Mouse (Mus musculus) heart, postnatal 4 days (tissue): ENCODE results near the gene Ugt1a10. TPM values are rescaled to one million over a fixed set of nuclear protein-coding genes. Genes with fewer than 3 reads are reported as not detected.

Source experiments
- DNase-seq: peaks from one replicate; pipeline ENCODE4 v3.0.0; 2021
- total RNA-seq, 2 experiments: library from RNA; stranded (reverse); gene quantifications; 2 replicates each; pipeline ENCODE4 v1.2.3; 2021

The Ugt1a10 gene
- total RNA-seq, 2 experiments from 2014 or later: not detected

- DNase-seq: peak; percentile 8
Observed at GRCm38 (mm10) chr1:88231803-88232499, 176.8 kb downstream of the Ugt1a10 start.

- no peak for DNase-seq
Observed at GRCm38 (mm10) chr1:88232664-88233380, 177.6 kb downstream of the Ugt1a10 start.

GRCm38 (mm10) chr1:88233421-88234247 lies 178.4 kb downstream of the Ugt1a10 start:
- DNase-seq: no peak

- no peak for DNase-seq
Observed at GRCm38 (mm10) chr1:88234248-88234610, 179.0 kb downstream of the Ugt1a10 start.

DNA sequence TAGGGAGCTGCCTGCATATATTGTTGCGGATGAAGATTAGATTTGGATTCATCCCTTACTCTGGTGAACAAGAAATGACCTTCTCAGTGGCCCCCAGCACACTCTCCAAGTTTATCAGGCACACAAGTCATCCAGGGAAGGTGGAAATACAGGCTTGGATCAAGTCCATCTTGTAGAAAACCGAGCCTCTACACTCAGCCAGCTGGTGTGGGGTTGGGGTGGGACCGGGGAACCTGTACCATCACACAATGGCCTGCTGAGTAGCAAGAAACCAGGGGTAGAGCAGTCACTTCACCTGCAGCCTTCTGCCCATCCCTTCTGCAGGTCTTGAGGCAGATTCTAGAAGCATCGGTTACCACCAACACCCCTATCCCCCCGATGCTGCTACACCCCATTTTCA lies 179.5 kb downstream of the Ugt1a10 start:
- DNase-seq: no peak

DNA sequence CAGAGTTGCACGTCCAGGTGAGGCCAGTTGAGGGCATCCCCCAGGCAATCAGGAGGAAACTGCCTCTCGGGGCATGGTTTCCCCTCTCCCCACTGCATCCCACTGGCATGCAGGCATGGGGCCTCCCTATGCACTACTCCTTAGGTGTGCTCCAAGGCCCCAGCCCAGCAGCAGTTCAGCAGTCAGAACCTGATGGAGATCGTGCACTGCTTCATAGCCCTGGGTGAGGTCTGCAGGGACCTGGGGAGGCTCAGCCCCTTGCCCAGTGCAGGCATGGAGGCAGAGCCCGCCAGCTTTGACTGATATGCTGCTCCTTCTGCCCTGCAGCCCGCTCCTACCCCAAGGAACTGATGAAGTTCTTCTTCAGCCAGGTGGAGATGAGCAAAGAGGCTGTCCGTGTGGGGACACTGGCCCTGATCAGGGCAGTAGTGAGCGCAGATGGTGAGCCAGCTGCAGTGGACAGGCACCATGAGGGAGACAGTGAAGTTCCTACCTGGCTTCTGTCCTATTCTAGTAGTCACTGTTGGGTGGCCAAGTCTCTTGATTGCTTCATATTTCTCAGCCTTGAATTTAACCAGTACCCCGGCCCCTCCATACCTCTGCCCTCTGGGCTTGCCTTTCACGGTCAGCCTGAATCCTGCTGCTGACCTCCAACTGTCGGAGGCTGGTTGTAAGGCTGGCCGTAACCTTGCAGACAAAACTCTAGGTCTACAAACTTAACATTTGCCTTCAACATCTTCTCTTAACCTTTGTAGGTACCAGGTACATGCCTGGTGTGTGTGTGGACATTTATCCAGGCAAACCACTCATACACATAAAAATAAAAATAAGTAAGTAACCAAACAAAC lies 180.1 kb downstream of the Ugt1a10 start:
- DNase-seq: no peak

GRCm38 (mm10) chr1:88235894-88236415 lies 180.8 kb downstream of the Ugt1a10 start:
- DNase-seq: no peak

GRCm38 (mm10) chr1:88237311-88237710 lies 182.1 kb downstream of the Ugt1a10 start:
- no peak for DNase-seq

DNA sequence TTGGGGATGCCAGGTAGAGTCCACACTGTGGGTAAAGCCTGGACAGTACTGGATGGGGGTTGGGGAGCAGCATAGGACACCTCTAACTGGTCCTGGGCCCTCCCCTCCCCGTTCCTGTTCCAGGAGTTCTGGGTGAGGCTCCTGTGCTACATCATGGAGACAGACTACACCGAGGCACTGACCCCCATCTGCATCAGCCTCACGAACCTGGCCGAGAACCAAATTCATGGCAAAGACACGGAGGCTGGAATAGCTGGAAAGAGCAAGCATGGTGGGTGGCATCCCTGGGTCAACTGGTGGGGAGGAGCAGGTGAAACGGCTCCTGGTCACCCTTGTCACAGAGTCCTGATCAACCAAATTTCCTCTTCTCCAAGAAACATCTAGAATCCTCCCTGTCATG lies 183.6 kb downstream of the Ugt1a10 start:
- DNase-seq: no peak

GRCm38 (mm10) chr1:88240072-88240471 lies 184.9 kb downstream of the Ugt1a10 start:
- DNase-seq: no peak

- no peak for DNase-seq
Observed at GRCm38 (mm10) chr1:88240579-88240978, 185.4 kb downstream of the Ugt1a10 start.

DNA sequence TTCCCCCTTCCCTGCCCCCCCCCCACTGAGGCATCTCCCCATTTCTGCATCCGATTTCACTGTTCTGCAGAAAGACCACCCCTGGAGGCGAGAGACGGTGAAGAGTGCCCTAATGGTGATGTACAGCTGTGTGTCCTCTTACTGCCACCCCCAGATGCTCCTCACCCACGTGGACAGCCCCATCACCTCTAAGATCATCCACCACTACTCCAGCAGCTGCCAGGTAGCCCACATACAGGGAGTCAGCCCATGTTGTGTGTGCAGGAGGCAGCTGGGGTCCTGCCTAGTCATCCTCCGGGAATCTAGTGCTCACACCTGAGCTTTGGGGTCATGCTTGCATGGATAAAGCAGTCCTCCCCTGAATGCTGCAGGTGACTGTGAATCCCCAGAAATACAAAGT lies 188.7 kb downstream of the Ugt1a10 start:
- no peak for DNase-seq

DNA sequence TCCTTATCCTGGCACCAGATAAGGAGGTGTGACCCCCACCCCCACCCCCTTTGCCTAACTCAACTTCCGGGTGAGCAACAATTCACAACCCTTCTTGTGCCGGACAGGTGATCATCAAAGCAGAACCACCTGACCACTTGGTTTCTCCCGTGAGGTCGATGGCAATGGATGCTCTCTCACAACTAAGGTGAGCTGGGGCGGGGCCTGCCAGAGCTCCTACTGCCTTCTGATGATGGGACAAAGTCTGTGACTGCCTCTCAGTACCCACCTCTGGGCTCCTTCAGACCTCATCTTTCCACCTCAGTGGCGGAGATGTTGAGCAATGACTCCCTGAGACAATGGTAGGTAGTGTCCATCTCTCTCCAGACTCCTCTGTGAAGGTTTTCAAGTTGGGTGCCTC lies 190.7 kb downstream of the Ugt1a10 start:
- no peak for DNase-seq

- no peak for DNase-seq
Observed at GRCm38 (mm10) chr1:88246386-88246785, 191.2 kb downstream of the Ugt1a10 start.

GRCm38 (mm10) chr1:88247660-88248059 lies 192.5 kb downstream of the Ugt1a10 start:
- no peak for DNase-seq

GRCm38 (mm10) chr1:88248658-88249057 lies 193.5 kb downstream of the Ugt1a10 start:
- no peak for DNase-seq

- no peak for DNase-seq
Observed at GRCm38 (mm10) chr1:88249596-88249995, 194.4 kb downstream of the Ugt1a10 start.

GRCm38 (mm10) chr1:88250023-88250422 lies 194.8 kb downstream of the Ugt1a10 start:
- no peak for DNase-seq

- DNase-seq: no peak
Observed at GRCm38 (mm10) chr1:88253106-88253505, 197.9 kb downstream of the Ugt1a10 start.

- DNase-seq: no peak
Observed at GRCm38 (mm10) chr1:88253540-88253939, 198.4 kb downstream of the Ugt1a10 start.

DNA sequence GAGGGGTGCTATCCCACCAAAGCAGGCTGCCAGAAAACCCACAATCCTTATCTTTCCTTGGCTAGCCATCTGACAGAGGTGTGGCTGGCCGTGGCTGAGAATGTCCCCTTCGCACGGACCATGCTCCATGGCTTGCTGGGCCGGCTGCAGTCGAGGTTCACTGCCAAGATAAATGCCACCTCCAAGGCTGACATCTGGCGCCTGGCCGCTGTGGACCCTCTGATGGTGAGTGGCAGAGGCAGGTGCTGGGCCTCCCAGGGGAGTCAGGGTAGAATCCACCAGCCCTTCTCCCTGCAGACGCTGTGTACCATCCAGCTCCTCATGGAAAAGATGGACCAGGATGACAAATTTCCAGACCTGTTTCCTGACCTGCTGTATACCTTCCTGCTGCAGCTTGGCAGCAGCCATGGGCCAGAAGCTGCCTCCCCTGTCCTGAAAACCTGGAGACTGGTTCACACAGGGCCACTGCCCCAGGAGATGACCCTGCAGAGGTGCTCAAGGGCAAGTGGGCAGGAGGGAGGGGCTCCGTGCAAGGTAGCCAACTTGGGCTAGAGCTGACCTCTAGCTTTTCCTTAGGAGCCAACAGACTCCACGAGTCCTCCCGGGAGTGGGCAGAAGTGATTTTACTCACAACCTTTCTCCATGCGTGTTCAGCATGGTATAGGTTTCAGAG lies 199.7 kb downstream of the Ugt1a10 start:
- no peak for DNase-seq

- no peak for DNase-seq
Observed at GRCm38 (mm10) chr1:88255466-88255857, 200.3 kb downstream of the Ugt1a10 start.
